ENCODE assay signal across 8 mouse cellular contexts in the genomic region with DNA sequence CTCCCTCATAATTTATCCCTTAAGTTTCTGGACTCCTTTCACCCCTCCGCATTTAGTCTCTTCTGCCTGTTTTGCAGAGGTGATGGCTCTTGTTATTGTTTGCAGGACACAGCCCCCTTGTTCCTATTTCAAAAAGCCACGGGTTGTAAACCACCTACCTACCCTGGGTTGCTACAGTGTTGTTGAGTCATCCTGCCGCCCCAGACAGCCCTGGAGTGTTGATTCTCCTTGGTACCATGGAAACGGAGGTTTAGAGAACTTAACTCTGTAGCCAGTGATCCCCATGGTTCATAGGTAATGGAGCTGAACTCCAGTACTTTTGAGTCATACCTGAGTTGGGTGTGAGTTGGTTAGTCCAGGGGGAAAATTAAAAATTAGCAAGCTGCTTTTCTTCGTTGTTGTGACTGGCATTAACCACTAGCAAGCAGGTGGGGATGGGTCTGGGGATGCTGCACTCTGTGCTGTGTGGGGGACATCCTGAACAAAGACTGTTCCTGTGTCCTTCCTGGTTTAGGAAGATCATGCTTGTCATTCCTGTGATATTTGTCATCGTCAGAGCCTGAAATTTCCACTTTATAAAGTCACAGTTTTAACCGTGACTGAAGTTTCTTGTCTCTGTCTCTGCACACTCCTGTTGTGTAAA. TPM values are rescaled to one million over a fixed set of nuclear protein-coding genes. Genes with fewer than 3 reads are reported as not detected.
DNase-seq lines count a peak whose midpoint lies in the region; ATAC-seq and TF ChIP-seq lines count a peak whose summit lies in the region.

No protein-coding gene starts in this region.

- TF ChIP-seq EP300 in liver, embryonic 14.5 days (IDR thresholded peaks at IDR 0.05; ENCODE audit: low read depth), result no peak

- peak overlapping the region; percentile 99 for H3K4me3 ChIP-seq in left cerebral cortex, adult 2 months
- H3K4me3 ChIP-seq in hindbrain, embryonic 12.5 days, result peak overlapping the region; percentile 91
- H3K4me3 ChIP-seq in liver, embryonic 14.5 days (ENCODE audit: insufficient read depth in 1 of 2, low read depth in 2 of 2, low read length in 2 of 2), result peak overlapping the region in 1 of 2 experiments; percentile 78; a peak in 2 of 4 replicates
- 0 out of 2 replicates have a peak overlapping the region, but pooled peaks have one; percentile 5 for H3K4me3 ChIP-seq in olfactory bulb, adult 2 months (ENCODE audit: insufficient read depth, low read depth, low read length)

- ATAC-seq in hindbrain, embryonic 12.5 days (ENCODE audit: low FRiP score), result no peak
- no peak for ATAC-seq in liver, embryonic 14.5 days (ENCODE audit: insufficient read depth)

- no peak for DNase-seq in left cerebral cortex, adult 2 months (ENCODE audit: extremely low spot score in 1 of 2, low spot score in 2 of 2)
- no peak for DNase-seq in left cerebral cortex, postnatal 10 days (ENCODE audit: extremely low spot score in 1 of 2, low spot score in 2 of 2)
- peak; percentile 42 for DNase-seq in T-cell, adult 2 months (ENCODE audit: low spot score)
- DNase-seq in liver, embryonic 14.5 days (ENCODE audit: low read depth in 3 of 3, low spot score in 3 of 3), result peak in 2 of 3 experiments; percentile 38 to 53
- no peak for DNase-seq in urinary bladder, postnatal 14 days (ENCODE audit: low spot score)
- DNase-seq in ovary, postnatal 36 days (ENCODE audit: low spot score), result no peak

- H3K9ac ChIP-seq in hindbrain, embryonic 12.5 days, result peak overlapping the region; percentile 99
- no peak overlapping the region for H3K9ac ChIP-seq in liver, embryonic 14.5 days (replicated peaks)

- no peaks in the 10 kb centered on the region for H3K36me3 ChIP-seq in hindbrain, embryonic 12.5 days
- no peaks in the 10 kb centered on the region for H3K36me3 ChIP-seq in liver, embryonic 14.5 days (replicated peaks; ENCODE audit: control insufficient read depth, insufficient read depth, low read depth)

- intact Hi-C loops in left cerebral cortex, adult 2 months (cut with DNase I), result loop anchor here (5.0 kb wide), 4 partner anchors 41 to 176 kb away; no protein-coding TSS in a partner anchor
- intact Hi-C loops in left cerebral cortex, postnatal 10 days (cut with DNase I), result loop anchor here (5.0 kb wide), 2 partner anchors 71 to 186 kb away; no protein-coding TSS in a partner anchor

- H3K27ac ChIP-seq in left cerebral cortex, adult 2 months, result peak overlapping the region; percentile 98; the same call in 1 of the 2 replicates
- no peak overlapping the region for H3K27ac ChIP-seq in hindbrain, embryonic 12.5 days
- no peak overlapping the region for H3K27ac ChIP-seq in liver, embryonic 14.5 days
- no peak overlapping the region for H3K27ac ChIP-seq in olfactory bulb, adult 2 months (ENCODE audit: insufficient read depth, low read depth, low read length)

- H3K4me1 ChIP-seq in hindbrain, embryonic 12.5 days, result peaks cover 64% of the 10 kb centered on the region
- peaks cover 8 to 10% of the 10 kb centered on the region in 2 experiments for H3K4me1 ChIP-seq in liver, embryonic 14.5 days (replicated peaks; ENCODE audit: control insufficient read depth in 2 of 2, insufficient read depth in 2 of 2, low read length in 1 of 2)
- H3K4me1 ChIP-seq in olfactory bulb, adult 2 months (ENCODE audit: control insufficient read depth, insufficient read depth, low read length), result peaks cover 22% of the 10 kb centered on the region

- TF ChIP-seq POLR2A in olfactory bulb, adult 2 months (IDR thresholded peaks at IDR 0.05; ENCODE audit: insufficient read depth, low read depth, low read length), result no peak

- H3K27me3 ChIP-seq in hindbrain, embryonic 12.5 days, result no peaks in the 10 kb centered on the region
- no peaks in the 10 kb centered on the region for H3K27me3 ChIP-seq in liver, embryonic 14.5 days (ENCODE audit: control insufficient read depth, insufficient read depth, low read length)

- no peaks in the 10 kb centered on the region for H3K9me3 ChIP-seq in hindbrain, embryonic 12.5 days (replicated peaks)
- no peaks in the 10 kb centered on the region for H3K9me3 ChIP-seq in liver, embryonic 14.5 days (ENCODE audit: control insufficient read depth, low read length)

- 15% methylated on average over 7 of the region's 7 CpGs for WGBS in hindbrain, embryonic 12.5 days
- 32% methylated on average over 7 of the region's 7 CpGs for WGBS in liver, embryonic 14.5 days (ENCODE audit: insufficient replicate concordance)
- WGBS in olfactory bulb, adult 2 months, result 18% methylated on average over 7 of the region's 7 CpGs

- TF ChIP-seq CTCF in left cerebral cortex, adult 2 months (IDR thresholded peaks at IDR 0.05), result no peak
- no peak for TF ChIP-seq CTCF in liver, embryonic 14.5 days (IDR thresholded peaks at IDR 0.05; ENCODE audit: low read depth)
- no peak for TF ChIP-seq CTCF in olfactory bulb, adult 2 months (IDR thresholded peaks at IDR 0.05; ENCODE audit: insufficient read depth, low read depth, low read length)

- peak overlapping the region; percentile 78 for H3K4me2 ChIP-seq in hindbrain, embryonic 12.5 days (replicated peaks)
- peak overlapping the region; percentile 71; the same call in 1 of the 2 replicates for H3K4me2 ChIP-seq in liver, embryonic 14.5 days (ENCODE audit: low read depth)

RNA-seq across cellular contexts. Expression of gene Reep3, which starts 1.8 kb away (rescaled TPM):
- total RNA-seq in left cerebral cortex, adult 2 months (2021), result 10 to 100 TPM; 16.6 to 17.8 TPM
- 10 to 100 TPM; 24.9 to 25.1 TPM for total RNA-seq in left cerebral cortex, postnatal 10 days (2021)
- 53.3 and 54.0 TPM in 2 replicates for polyA plus RNA-seq in hindbrain, embryonic 12.5 days (2016; fragmentation: Nextera tagmentation; extraction: Ambion mirVana)
- 3.2 and 3.9 TPM in 2 replicates for polyA plus RNA-seq in liver, embryonic 14.5 days (2012; rRNA removed)
- 5.1 and 5.4 TPM in 2 replicates for polyA plus RNA-seq in liver, embryonic 14.5 days (2014; fragmentation: Nextera tagmentation; extraction: Ambion mirVana)
- not detected in 2 replicates for polyA plus RNA-seq in olfactory bulb, adult 2 months (2012; ENCODE audit: insufficient read depth, insufficient read length, low replicate concordance, missing spikeins)

RNA-seq across cellular contexts. Expression of gene Jmjd1c, which starts 2.6 kb away (rescaled TPM):
- total RNA-seq in left cerebral cortex, adult 2 months (2021), result 100 to 1,000 TPM in 1 of 2 experiments, 10 to 100 TPM in 1; 86.3 to 102 TPM
- 10 to 100 TPM; 93.9 to 94.3 TPM for total RNA-seq in left cerebral cortex, postnatal 10 days (2021)
- polyA plus RNA-seq in hindbrain, embryonic 12.5 days (2016; fragmentation: Nextera tagmentation; extraction: Ambion mirVana), result 60.1 and 65.1 TPM in 2 replicates
- polyA plus RNA-seq in liver, embryonic 14.5 days (2012; rRNA removed), result 4.2 and 6.5 TPM in 2 replicates
- 8.7 and 9.9 TPM in 2 replicates for polyA plus RNA-seq in liver, embryonic 14.5 days (2014; fragmentation: Nextera tagmentation; extraction: Ambion mirVana)
- polyA plus RNA-seq in olfactory bulb, adult 2 months (2012; ENCODE audit: insufficient read depth, insufficient read length, low replicate concordance, missing spikeins), result 77.0 and 101 TPM in 2 replicates

Comparison
In these comparisons a context has a peak if more than half of its experiments do, and no peak if none do; other contexts are left out.
1. DNase-seq: peak in T-cell, adult 2 months (single experiment) and liver, embryonic 14.5 days (2 of 3); none in left cerebral cortex, adult 2 months (0 of 2), left cerebral cortex, postnatal 10 days (0 of 2), urinary bladder, postnatal 14 days (single experiment) and ovary, postnatal 36 days (single experiment).